Mouse (Mus musculus) MEL (cell line): Measurements from ENCODE around the gene Rpl19.

Source experiments
- CHD2 ChIP-seq: IDR thresholded peaks from 2 replicates; pipeline ENCODE4 v1.6.1; 2011; ENCODE audit warnings: low read length, improper control_type of control experiment
- CTCF ChIP-seq, 3 experiments: IDR thresholded peaks in 2 of 3; conservative IDR thresholded peaks in 1 of 3; 2 replicates each; pipeline ENCODE4 v1.5.1; 2011 to 2012; ENCODE audit warnings: low read length in 3 of 3, low read depth in 2 of 3, mild to moderate bottlenecking in 2 of 3, improper control_type of control experiment in 1 of 3, inconsistent platforms in 1 of 3, mixed read lengths in 1 of 3, moderate library complexity in 1 of 3; ENCODE audit not compliant: control insufficient read depth in 1 of 3, insufficient read depth in 1 of 3, poor library complexity in 1 of 3, severe bottlenecking in 1 of 3
- MEF2A ChIP-seq: IDR thresholded peaks from 2 replicates; pipeline ENCODE4 v1.6.1; 2014; ENCODE audit warnings: low read depth, mild to moderate bottlenecking, inconsistent platforms, low read length, improper control_type of control experiment; ENCODE audit not compliant: poor library complexity, insufficient replicate concordance, severe bottlenecking; ENCODE audit errors: extremely low read depth
- POLR2A ChIP-seq, 2 experiments: IDR thresholded peaks; 2 replicates each; pipeline ENCODE4 v1.6.1; 2011 to 2012; ENCODE audit warnings: low read length in 2 of 2, mild to moderate bottlenecking in 2 of 2, control low read depth in 1 of 2, improper control_type of control experiment in 1 of 2, low read depth in 1 of 2, moderate library complexity in 1 of 2; ENCODE audit not compliant: control insufficient read depth in 1 of 2, insufficient read depth in 1 of 2, poor library complexity in 1 of 2
- RAD21 ChIP-seq: IDR thresholded peaks from 2 replicates; pipeline ENCODE4 v1.6.1; 2011; ENCODE audit warnings: mild to moderate bottlenecking, low read depth, low read length, improper control_type of control experiment
- TAL1 ChIP-seq: IDR thresholded peaks from 2 replicates; pipeline ENCODE4 v1.6.1; 2012; ENCODE audit warnings: mild to moderate bottlenecking, inconsistent platforms, low read length, moderate library complexity, mixed read lengths
- USF1 ChIP-seq: IDR thresholded peaks from 2 replicates; pipeline ENCODE4 v1.6.1; 2014; ENCODE audit warnings: low read depth, mild to moderate bottlenecking, inconsistent platforms, low read length, improper control_type of control experiment, moderate library complexity

DNA sequence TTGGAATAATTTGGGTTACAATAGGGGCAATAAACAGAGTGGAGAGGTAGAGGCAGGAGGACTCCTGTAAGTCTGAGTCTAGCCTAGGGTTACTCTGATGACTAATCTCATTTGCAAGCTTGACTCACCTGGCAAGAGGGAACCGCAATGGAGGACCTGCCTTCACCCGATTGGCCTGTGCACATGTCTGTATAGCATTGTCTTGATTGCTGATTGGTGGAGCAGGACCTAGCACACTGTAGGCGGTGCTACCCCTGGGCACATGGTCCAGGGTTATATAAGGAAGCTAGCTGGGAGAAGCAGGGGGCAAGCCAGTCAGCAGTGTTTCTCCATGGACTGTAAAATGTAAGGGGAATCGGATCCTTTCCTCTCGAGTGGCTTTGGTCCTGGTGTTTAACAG lies 31.5 kb downstream of the Rpl19 start:
- TF ChIP-seq CHD2 (no peak), USF1 (peak; percentile 69), MEF2A (no peak), RAD21 (no peak), TAL1 (no peak), POLR2A (IDR thresholded peaks at IDR 0.05; ENCODE audit: control insufficient read depth in 1 of 2, insufficient read depth in 1 of 2, low read depth in 1 of 2, low read length in 2 of 2, poor library complexity in 1 of 2) (peak in 1 of 2 experiments; percentile 37; a peak in 1 of 4 replicates), CTCF (IDR thresholded peaks at IDR 0.05 in 2 of 3, conservative IDR thresholded peaks at IDR 0.05 in 1 of 3; ENCODE audit: control insufficient read depth in 1 of 3, insufficient read depth in 1 of 3, low read depth in 2 of 3, low read length in 3 of 3, poor library complexity in 1 of 3, severe bottlenecking in 1 of 3) (no peak)
